Mouse (Mus musculus) embryo, embryonic 10 days (tissue): ENCODE data around the gene Mdp1.

Experiments
- DNase-seq: peaks from one replicate; pipeline ENCODE4 v3.0.0-alpha.2; 2015; ENCODE audit warnings: low spot score

The Mdp1 gene

GRCm38 (mm10) chr14:55659960-55660573, at the start of gene Mdp1:
Gene Mdp1 (minus strand): TSS chr14:55660508.
- peak; percentile 90 for DNase-seq

GRCm38 (mm10) chr14:55709509-55709908, 49.2 kb upstream of the Mdp1 start:
- DNase-seq, result no peak

GRCm38 (mm10) chr14:55707397-55707796, 47.1 kb upstream of the Mdp1 start:
- DNase-seq, result no peak

- DNase-seq, result no peak
Measured at GRCm38 (mm10) chr14:55706051-55706600, 45.8 kb upstream of the Mdp1 start.

- no peak for DNase-seq
Measured at GRCm38 (mm10) chr14:55702761-55703160, 42.5 kb upstream of the Mdp1 start.

GRCm38 (mm10) chr14:55701131-55701530, 40.8 kb upstream of the Mdp1 start:
- DNase-seq, result no peak

- DNase-seq, result no peak
Measured at GRCm38 (mm10) chr14:55697226-55697625, 36.9 kb upstream of the Mdp1 start.

- no peak for DNase-seq
Measured at GRCm38 (mm10) chr14:55689433-55689832, 29.1 kb upstream of the Mdp1 start.

- no peak for DNase-seq
Measured at GRCm38 (mm10) chr14:55682118-55682493, 21.8 kb upstream of the Mdp1 start.

GRCm38 (mm10) chr14:55681160-55682117, 21.1 kb upstream of the Mdp1 start, which contains the start of gene Tinf2:
Gene Tinf2 (minus strand): TSS chr14:55681820.
- peak; percentile 99 for DNase-seq

GRCm38 (mm10) chr14:55677615-55678014, 17.3 kb upstream of the Mdp1 start:
- no peak for DNase-seq

GRCm38 (mm10) chr14:55672741-55673060, 12.4 kb upstream of the Mdp1 start:
- no peak for DNase-seq

- peak; percentile 98 for DNase-seq
Measured at GRCm38 (mm10) chr14:55671833-55672740, 11.8 kb upstream of the Mdp1 start, which contains the start of the genes Gmpr2 and Nedd8. Gene Gmpr2 (plus strand): TSS chr14:55671941. Gene Nedd8 (minus strand): TSS chr14:55672124.

- DNase-seq, result no peak
Measured at GRCm38 (mm10) chr14:55671486-55671832, 11.2 kb upstream of the Mdp1 start.

GRCm38 (mm10) chr14:55660636-55661035, 328 bp upstream of the Mdp1 start:
- DNase-seq, result no peak

- no peak for DNase-seq
Measured at GRCm38 (mm10) chr14:55658011-55658410, 2.3 kb downstream of the Mdp1 start.

GRCm38 (mm10) chr14:55656935-55657334, 3.4 kb downstream of the Mdp1 start:
- DNase-seq, result no peak

GRCm38 (mm10) chr14:55651528-55651927, 8.8 kb downstream of the Mdp1 start:
- DNase-seq, result no peak

GRCm38 (mm10) chr14:55649884-55650283, 10.4 kb downstream of the Mdp1 start, which contains the start of gene Tssk4:
Gene Tssk4 (plus strand): TSS chr14:55650184.
- DNase-seq, result no peak

- peak; percentile 24 for DNase-seq
Measured at GRCm38 (mm10) chr14:55644261-55644888, 15.9 kb downstream of the Mdp1 start.
